Mouse (Mus musculus) limb, embryonic 14.5 days (tissue): ENCODE data around the gene Socs3. TPM values are rescaled to one million over a fixed set of nuclear protein-coding genes. Genes with fewer than 3 reads are reported as not detected.

ENCODE experiments used
- ATAC-seq: fragments of 200-750 bp; cut with Nextera tagmentation; 2 replicates; pipeline ENCODE4 v1.8.0; 2017; ENCODE audit warnings: low read depth, moderate number of reproducible peaks, moderate TSS enrichment; ENCODE audit not compliant: low FRiP score
- DNase-seq: peaks from one replicate; pipeline ENCODE4 v3.0.0-alpha.2; 2015; ENCODE audit warnings: low spot score
- H3K27ac ChIP-seq: fragments of 300-500 bp; sonication (generic); replicated peaks from 2 replicates; pipeline ENCODE4 v1.5.1; 2014; ENCODE audit warnings: low read depth, mild to moderate bottlenecking, low read length, moderate library complexity, mixed read lengths
- H3K27me3 ChIP-seq: fragments of 300-500 bp; sonication (generic); 2 replicates; pipeline ENCODE4 v1.6.1; 2014; ENCODE audit warnings: low read length, mixed read lengths; ENCODE audit not compliant: control insufficient read depth, insufficient read depth
- H3K36me3 ChIP-seq: fragments of 300-500 bp; sonication (generic); 2 replicates; pipeline ENCODE4 v1.6.1; 2014; ENCODE audit warnings: mild to moderate bottlenecking, low read length, moderate library complexity, mixed read lengths; ENCODE audit not compliant: control insufficient read depth, insufficient read depth
- H3K4me1 ChIP-seq: fragments of 300-500 bp; sonication (generic); 2 replicates; pipeline ENCODE4 v1.6.1; 2014; ENCODE audit warnings: antibody characterized with exemption, low read length, mixed read lengths; ENCODE audit not compliant: control insufficient read depth, insufficient read depth
- H3K4me2 ChIP-seq: fragments of 300-500 bp; sonication (generic); replicated peaks from 2 replicates; pipeline ENCODE4 v1.6.1; 2014; ENCODE audit warnings: low read depth, mild to moderate bottlenecking, low read length, moderate library complexity; ENCODE audit not compliant: severe bottlenecking
- H3K4me3 ChIP-seq: fragments of 300-500 bp; sonication (generic); replicated peaks from 2 replicates; pipeline ENCODE4 v1.5.1; 2014; ENCODE audit warnings: low read length
- H3K9ac ChIP-seq: fragments of 300-500 bp; sonication (generic); 2 replicates; pipeline ENCODE4 v1.6.1; 2014; ENCODE audit warnings: mild to moderate bottlenecking, low read depth, low read length, moderate library complexity; ENCODE audit not compliant: severe bottlenecking
- H3K9me3 ChIP-seq: fragments of 300-500 bp; sonication (generic); 2 replicates; pipeline ENCODE4 v1.6.1; 2016; ENCODE audit warnings: low read length; ENCODE audit not compliant: control insufficient read depth
- POLR2A ChIP-seq: fragments of 200-500 bp; IDR thresholded peaks from 2 replicates; pipeline ENCODE4 v1.8.0; 2012; ENCODE audit warnings: inconsistent platforms, mild to moderate bottlenecking, moderate library complexity, borderline replicate concordance; ENCODE audit not compliant: insufficient read depth, insufficient read length; ENCODE audit errors: extremely low read depth
- WGBS: fragments of 180-500 bp; shearing (Covaris S2); extraction: QIAGEN DNeasy Blood & Tissue Kit; methylation state at CpG from one replicate; pipeline ENCODE4 v1.1.7; 2014; 5-methylcytosine and 5-hydroxymethylcytosine counted together
- polyA plus RNA-seq, 2 experiments: library from polyadenylated mRNA; depleted of rRNA in 1 of 2; stranded (reverse) in 1 of 2; unstranded in 1 of 2; fragments of >200 nt; fragmentation: Nextera tagmentation in 1 of 2; extraction: Ambion mirVana in 1 of 2; gene quantifications; 2 replicates each; pipeline versions ENCODE4 v1.2.1 to v1.2.3; 2012 to 2014

The Socs3 gene
- polyA plus RNA-seq, 2 experiments: 6.4 to 18.4 TPM

DNA sequence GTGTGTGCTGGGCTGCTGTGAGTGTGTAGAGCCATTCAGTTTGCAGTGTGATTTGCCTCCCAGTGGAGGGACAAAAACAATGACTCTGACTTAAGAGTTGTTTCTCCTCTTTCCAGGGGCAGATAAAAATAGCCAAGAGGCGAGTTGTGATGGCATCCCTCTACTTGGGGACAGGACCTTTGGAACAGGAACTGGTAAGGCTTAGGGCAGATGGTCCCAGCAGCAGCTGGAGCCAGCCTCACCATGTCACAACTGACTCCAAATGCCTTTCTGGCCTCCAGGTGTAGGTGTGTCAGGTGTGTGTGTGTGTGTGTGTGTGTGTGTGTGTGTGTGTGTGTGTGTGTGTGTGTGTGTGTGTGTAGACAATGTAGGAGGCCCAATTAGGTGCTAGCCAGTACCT is 30.2 kb upstream of the Socs3 start:
- Histone ChIP-seq H3K4me3 (no peak overlapping the region), H3K9me3 (no peaks in the 10 kb centered on the region), H3K27me3 (no peaks in the 10 kb centered on the region), H3K27ac (no peak overlapping the region), H3K36me3 (peaks cover 57% of the 10 kb centered on the region), H3K9ac (no peak overlapping the region), H3K4me2 (no peak overlapping the region), H3K4me1 (peaks cover 13% of the 10 kb centered on the region)
- ATAC-seq: no peak
- no peak for TF ChIP-seq POLR2A
- DNase-seq: no peak
- 55% methylated on average over 1 of the region's 1 CpGs for WGBS

DNA sequence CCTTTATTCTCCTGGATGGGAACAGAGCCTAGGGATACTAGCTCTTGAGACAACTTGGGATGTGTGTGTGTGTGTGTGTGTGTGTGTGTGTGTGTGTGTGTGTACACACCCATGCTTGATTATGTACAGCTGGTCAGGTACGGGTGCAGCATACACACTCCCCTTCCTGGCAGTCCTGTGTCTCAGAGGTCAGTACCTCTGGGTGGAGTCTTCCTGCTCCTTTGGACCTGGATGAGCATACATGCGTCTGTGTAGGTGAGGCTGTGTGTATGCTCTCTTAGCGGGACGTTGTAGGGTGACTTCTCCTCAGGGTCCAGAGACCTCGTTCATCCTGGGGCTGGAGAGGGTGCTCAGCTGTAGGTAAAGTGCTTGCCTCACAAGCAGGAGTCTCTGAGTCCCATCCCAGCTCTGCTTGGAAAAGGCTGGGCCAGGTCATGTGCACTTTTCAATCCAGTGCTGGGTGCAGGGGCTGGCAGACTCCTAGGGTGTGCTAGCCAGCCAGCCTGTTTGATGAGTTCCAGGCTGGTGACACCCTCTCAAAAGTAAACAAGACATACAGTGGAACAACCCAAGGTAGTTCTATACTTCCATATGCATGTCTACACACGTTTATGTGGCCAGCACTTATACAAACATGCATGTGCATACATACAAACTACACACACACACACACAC is 29.6 kb upstream of the Socs3 start:
- 91% methylated on average over 6 of the region's 6 CpGs for WGBS
- TF ChIP-seq POLR2A: no peak
- ATAC-seq: no peak
- no peak for DNase-seq
- H3K27ac ChIP-seq: no peak overlapping the region
- peaks cover 20% of the 10 kb centered on the region for H3K4me1 ChIP-seq
- no peaks in the 10 kb centered on the region for H3K27me3 ChIP-seq
- no peak overlapping the region for H3K4me2 ChIP-seq
- peaks cover 51% of the 10 kb centered on the region for H3K36me3 ChIP-seq
- no peak overlapping the region for H3K4me3 ChIP-seq
- no peak overlapping the region for H3K9ac ChIP-seq
- no peaks in the 10 kb centered on the region for H3K9me3 ChIP-seq

DNA sequence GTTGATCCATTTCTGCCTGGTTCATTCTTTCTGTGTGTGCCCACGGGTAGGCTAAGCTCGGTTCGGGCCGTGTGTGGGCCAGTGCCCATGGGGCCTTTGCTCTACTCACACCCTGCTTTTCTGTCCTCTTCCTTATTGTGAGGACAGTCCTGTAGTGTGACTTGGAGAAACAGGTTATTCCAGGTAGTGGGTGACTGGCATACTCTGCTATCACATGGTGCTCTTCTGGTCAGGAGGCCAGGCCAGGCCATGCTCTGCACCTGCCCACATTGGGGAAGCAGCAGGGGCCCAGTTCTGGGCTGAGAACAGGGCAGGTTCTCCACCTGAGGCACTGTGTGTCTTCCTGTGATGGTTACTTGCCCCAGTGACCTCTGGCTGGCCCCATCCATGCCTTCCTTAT is 28.5 kb upstream of the Socs3 start:
- H3K27me3 ChIP-seq: no peaks in the 10 kb centered on the region
- ATAC-seq: no peak
- no peak overlapping the region for H3K4me3 ChIP-seq
- H3K9ac ChIP-seq: no peak overlapping the region
- whole genome bisulfite sequencing: 98% methylated on average over 4 of the region's 4 CpGs
- no peaks in the 10 kb centered on the region for H3K9me3 ChIP-seq
- H3K4me2 ChIP-seq: no peak overlapping the region
- H3K27ac ChIP-seq: no peak overlapping the region
- DNase-seq: no peak
- no peak for TF ChIP-seq POLR2A
- peaks cover 41% of the 10 kb centered on the region for H3K36me3 ChIP-seq
- peaks cover 31% of the 10 kb centered on the region for H3K4me1 ChIP-seq

DNA sequence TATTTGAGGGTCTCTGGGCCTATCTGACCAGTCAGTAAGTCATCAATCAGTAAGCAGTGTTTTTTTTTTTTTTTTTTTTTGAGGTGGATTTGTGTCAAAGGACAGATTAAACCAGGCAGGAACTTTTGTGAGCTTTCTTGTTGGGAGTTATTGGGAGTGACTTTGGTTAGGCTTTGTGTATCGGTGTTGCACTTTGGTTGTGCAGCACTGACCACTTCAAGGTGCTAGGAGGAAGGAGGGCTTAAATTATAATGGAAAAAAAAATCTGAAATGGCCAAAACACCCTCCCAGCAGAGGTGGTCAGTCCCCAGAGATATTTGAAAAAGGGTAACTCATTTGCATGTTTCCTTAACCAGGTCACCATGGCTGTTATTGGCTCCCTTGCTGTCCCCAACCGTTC is 27.2 kb upstream of the Socs3 start:
- Histone ChIP-seq H3K27ac (no peak overlapping the region), H3K4me2 (no peak overlapping the region), H3K36me3 (peaks cover 30% of the 10 kb centered on the region), H3K9me3 (no peaks in the 10 kb centered on the region), H3K9ac (no peak overlapping the region), H3K4me3 (no peak overlapping the region), H3K4me1 (peaks cover 35% of the 10 kb centered on the region), H3K27me3 (no peaks in the 10 kb centered on the region)
- TF ChIP-seq POLR2A: no peak
- ATAC-seq (no peak), DNase-seq (no peak)
- WGBS: 96% methylated on average over 2 of the region's 2 CpGs

DNA sequence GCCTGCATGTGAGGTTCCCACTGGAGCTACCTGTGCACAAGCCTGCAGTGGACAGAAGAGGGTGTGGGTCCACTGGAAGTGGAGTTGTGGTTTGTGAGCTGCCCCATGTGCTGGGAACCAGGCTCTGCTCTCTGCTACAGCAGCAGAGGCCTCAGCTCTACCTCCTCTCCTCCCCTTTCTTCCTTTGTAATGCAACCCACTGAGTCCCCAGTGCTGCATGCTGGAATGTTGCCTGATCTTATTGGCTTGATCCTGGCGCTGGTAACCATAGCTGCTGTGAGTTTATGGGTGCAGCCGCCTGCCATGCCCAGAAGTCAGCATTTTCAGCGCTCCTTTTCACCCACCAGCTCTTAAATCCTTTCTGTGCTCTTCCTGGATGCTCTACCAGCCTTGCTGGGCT is 26.2 kb upstream of the Socs3 start:
- no peak for TF ChIP-seq POLR2A
- Histone ChIP-seq H3K27me3 (no peaks in the 10 kb centered on the region), H3K9ac (0 out of 2 replicates have a peak overlapping the region, but pooled peaks have one; percentile 25), H3K4me1 (peaks cover 35% of the 10 kb centered on the region), H3K36me3 (peaks cover 20% of the 10 kb centered on the region), H3K9me3 (no peaks in the 10 kb centered on the region), H3K27ac (peak overlapping the region; percentile 67), H3K4me3 (no peak overlapping the region), H3K4me2 (no peak overlapping the region)
- ATAC-seq: peak; percentile 51; the same call in 1 of the 2 replicates
- DNase-seq: peak; percentile 66
- 15% methylated on average over 3 of the region's 3 CpGs for WGBS

DNA sequence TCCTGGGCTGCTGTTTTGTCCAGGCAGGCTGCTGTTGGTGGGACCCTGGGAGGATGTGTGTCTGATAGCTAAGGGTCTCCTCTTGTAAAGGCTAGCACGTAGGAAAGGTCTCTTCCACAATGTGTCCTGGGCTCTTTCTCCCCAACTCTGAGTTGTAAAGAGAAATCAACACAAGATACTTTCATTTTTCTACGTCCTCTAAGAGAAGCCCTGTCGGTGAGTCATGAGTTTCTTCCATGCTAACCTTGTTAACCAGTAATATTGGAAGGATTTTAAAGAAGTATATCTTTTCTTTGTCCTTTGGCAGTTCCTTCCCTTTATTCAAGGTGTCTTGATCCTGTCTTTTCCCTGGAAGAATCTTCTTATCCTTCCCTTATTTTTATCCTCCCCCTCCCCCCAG is 25.8 kb upstream of the Socs3 start:
- DNase-seq: no peak
- WGBS: 58% methylated on average over 3 of the region's 3 CpGs
- Histone ChIP-seq H3K4me1 (peaks cover 35% of the 10 kb centered on the region), H3K4me2 (no peak overlapping the region), H3K9me3 (no peaks in the 10 kb centered on the region), H3K9ac (0 out of 2 replicates have a peak overlapping the region, but pooled peaks have one; percentile 25), H3K4me3 (no peak overlapping the region), H3K27me3 (no peaks in the 10 kb centered on the region), H3K36me3 (peaks cover 16% of the 10 kb centered on the region), H3K27ac (peak overlapping the region; percentile 67; the same call in 1 of the 2 replicates)
- no peak for ATAC-seq
- no peak for TF ChIP-seq POLR2A
